Mouse (Mus musculus): ENCODE results near the gene Aox2.

The Aox2 gene

GRCm38 (mm10) chr1:58278026-58278425 is at the start of gene Aox2:
Aox2 (plus strand) TSS chr1:58278326.
- no peak for DNase-seq (ENCODE audit: low spot score in 2 of 2)

GRCm38 (mm10) chr1:58228916-58229315 is 49.2 kb upstream of the Aox2 start:
- no peak for DNase-seq (ENCODE audit: low spot score in 2 of 2)

GRCm38 (mm10) chr1:58229774-58230173 is 48.4 kb upstream of the Aox2 start:
- no peak for DNase-seq (ENCODE audit: low spot score in 2 of 2)

GRCm38 (mm10) chr1:58230542-58230941 is 47.6 kb upstream of the Aox2 start:
- DNase-seq (ENCODE audit: low spot score in 2 of 2), result no peak

- no peak for DNase-seq (ENCODE audit: low spot score in 2 of 2)
Observed at GRCm38 (mm10) chr1:58235405-58235804, 42.7 kb upstream of the Aox2 start.

- no peak for DNase-seq (ENCODE audit: low spot score in 2 of 2)
Observed at GRCm38 (mm10) chr1:58237527-58238299, 40.4 kb upstream of the Aox2 start.

GRCm38 (mm10) chr1:58238440-58238839 is 39.7 kb upstream of the Aox2 start:
- no peak for DNase-seq (ENCODE audit: low spot score in 2 of 2)

GRCm38 (mm10) chr1:58238961-58239360 is 39.2 kb upstream of the Aox2 start:
- DNase-seq (ENCODE audit: low spot score in 2 of 2), result no peak

- no peak for DNase-seq (ENCODE audit: low spot score in 2 of 2)
Observed at GRCm38 (mm10) chr1:58240347-58240746, 37.8 kb upstream of the Aox2 start.

- no peak for DNase-seq (ENCODE audit: low spot score in 2 of 2)
Observed at GRCm38 (mm10) chr1:58244487-58244886, 33.6 kb upstream of the Aox2 start.

GRCm38 (mm10) chr1:58248518-58248917 is 29.6 kb upstream of the Aox2 start:
- no peak for DNase-seq (ENCODE audit: low spot score in 2 of 2)

- DNase-seq (ENCODE audit: low spot score in 2 of 2), result no peak
Observed at GRCm38 (mm10) chr1:58253466-58253865, 24.7 kb upstream of the Aox2 start.

- DNase-seq (ENCODE audit: low spot score in 2 of 2), result no peak
Observed at GRCm38 (mm10) chr1:58257195-58257991, 20.7 kb upstream of the Aox2 start.

- DNase-seq (ENCODE audit: low spot score in 2 of 2), result no peak
Observed at GRCm38 (mm10) chr1:58260311-58260710, 17.8 kb upstream of the Aox2 start.

- no peak for DNase-seq (ENCODE audit: low spot score in 2 of 2)
Observed at GRCm38 (mm10) chr1:58268231-58268630, 9.9 kb upstream of the Aox2 start.

GRCm38 (mm10) chr1:58270807-58271569 is 7.1 kb upstream of the Aox2 start:
- peak; percentile 34 to 35 for DNase-seq (ENCODE audit: low spot score in 2 of 2)

GRCm38 (mm10) chr1:58275879-58276278 is 2.2 kb upstream of the Aox2 start:
- no peak for DNase-seq (ENCODE audit: low spot score in 2 of 2)

- no peak for DNase-seq (ENCODE audit: low spot score in 2 of 2)
Observed at GRCm38 (mm10) chr1:58278513-58278912, 387 bp downstream of the Aox2 start.

- no peak for DNase-seq (ENCODE audit: low spot score in 2 of 2)
Observed at GRCm38 (mm10) chr1:58280381-58280780, 2.3 kb downstream of the Aox2 start.

GRCm38 (mm10) chr1:58280939-58281624 is 3.0 kb downstream of the Aox2 start:
- DNase-seq (ENCODE audit: low spot score in 2 of 2), result no peak

GRCm38 (mm10) chr1:58281625-58281988 is 3.5 kb downstream of the Aox2 start:
- no peak for DNase-seq (ENCODE audit: low spot score in 2 of 2)

GRCm38 (mm10) chr1:58284505-58284904 is 6.4 kb downstream of the Aox2 start:
- DNase-seq (ENCODE audit: low spot score in 2 of 2), result no peak
